Mouse (Mus musculus) hindbrain, embryonic 15.5 days (tissue): ENCODE data around the gene Pinlyp. TPM values are rescaled to one million over a fixed set of nuclear protein-coding genes. Genes with fewer than 3 reads are reported as not detected.

Experiments
- ATAC-seq: fragments of 200-750 bp; cut with Nextera tagmentation; 2 replicates; pipeline ENCODE4 v1.8.0; 2017; ENCODE audit warnings: low read depth, moderate number of reproducible peaks, moderate TSS enrichment; ENCODE audit not compliant: low FRiP score
- H3K27ac ChIP-seq: fragments of 300-500 bp; sonication (generic); replicated peaks from 2 replicates; pipeline ENCODE4 v1.5.1; 2015; ENCODE audit warnings: mild to moderate bottlenecking, inconsistent platforms
- H3K27me3 ChIP-seq: fragments of 300-500 bp; sonication (generic); 2 replicates; pipeline ENCODE4 v1.6.1; 2015; ENCODE audit warnings: control low read depth, inconsistent platforms
- H3K36me3 ChIP-seq: fragments of 300-500 bp; sonication (generic); 2 replicates; pipeline ENCODE4 v1.6.1; 2015; ENCODE audit warnings: control low read depth, inconsistent platforms
- H3K4me1 ChIP-seq: fragments of 300-500 bp; sonication (generic); replicated peaks from 2 replicates; pipeline ENCODE4 v1.6.1; 2015; ENCODE audit warnings: control low read depth, inconsistent platforms
- H3K4me2 ChIP-seq: fragments of 300-500 bp; sonication (generic); 2 replicates; pipeline ENCODE4 v1.6.1; 2015; ENCODE audit warnings: moderate library complexity, mild to moderate bottlenecking, inconsistent platforms
- H3K4me3 ChIP-seq: fragments of 300-500 bp; sonication (generic); 2 replicates; pipeline ENCODE4 v1.5.1; 2015; ENCODE audit warnings: mild to moderate bottlenecking, inconsistent platforms
- H3K9ac ChIP-seq: fragments of 300-500 bp; sonication (generic); 2 replicates; pipeline ENCODE4 v1.6.1; 2015; ENCODE audit warnings: inconsistent platforms
- H3K9me3 ChIP-seq: fragments of 300-500 bp; sonication (generic); 2 replicates; pipeline ENCODE4 v1.6.1; 2016; ENCODE audit warnings: control low read depth, inconsistent platforms
- WGBS: fragments of 180-500 bp; shearing (Covaris S2); methylation state at CpG from one replicate; pipeline ENCODE4 v1.1.7; 2015; 5-methylcytosine and 5-hydroxymethylcytosine counted together
- polyA plus RNA-seq: library from polyadenylated mRNA; unstranded; fragments of >200 nt; fragmentation: Nextera tagmentation; extraction: Ambion mirVana; gene quantifications from 2 replicates; pipeline ENCODE4 v1.2.1, GENCODE M21; 2015

The Pinlyp gene
- polyA plus RNA-seq = 0.25 TPM in 1 of 2 replicates, not detected in the other

GRCm38 (mm10) chr7:24546068-24546614 is at the start of gene Pinlyp, which contains the start of gene Xrcc1:
Pinlyp (minus strand) TSS chr7:24546118.
Xrcc1 (plus strand) TSS chr7:24546289.
- ATAC-seq = peak; percentile 1; the same call in 1 of the 2 replicates
- whole genome bisulfite sequencing = 40% methylated on average over 13 of the region's 13 CpGs
- Histone ChIP-seq H3K9me3 (no peaks in the 10 kb centered on the region), H3K4me1 (peaks cover 17% of the 10 kb centered on the region), H3K9ac (peak within 1 kb of the TSS; percentile 88), H3K27ac (peak within 1 kb of the TSS; percentile 72), H3K27me3 (no peaks in the 10 kb centered on the region), H3K36me3 (0 out of 2 replicates have a peak, but pooled peaks cover 3% of the 10 kb centered on the region), H3K4me3 (peak within 1 kb of the TSS; percentile 75), H3K4me2 (peak within 1 kb of the TSS; percentile 64)

DNA sequence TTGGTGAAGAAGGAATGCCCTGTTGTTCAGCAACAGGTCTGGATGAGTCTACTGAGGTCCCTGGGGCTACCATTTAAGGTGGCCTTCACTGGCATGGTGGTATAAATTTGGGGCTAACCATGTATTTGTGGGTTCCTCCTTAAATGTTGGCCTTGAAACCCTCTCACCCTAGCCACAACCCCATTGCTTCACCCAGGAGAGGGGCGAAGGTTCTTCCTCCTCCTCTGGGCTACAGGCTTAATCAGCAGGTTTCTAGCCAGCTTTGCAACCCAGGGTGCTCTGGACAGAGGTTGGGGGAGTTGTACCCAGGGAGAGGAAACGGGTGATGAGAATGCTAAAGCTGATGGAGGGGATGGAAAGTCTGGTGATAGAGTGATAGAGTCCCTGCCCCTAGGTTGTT is 49.5 kb upstream of the Pinlyp start:
- H3K4me3 ChIP-seq = no peak overlapping the region
- H3K9me3 ChIP-seq = no peaks in the 10 kb centered on the region
- ATAC-seq = no peak
- no peaks in the 10 kb centered on the region for H3K27me3 ChIP-seq
- no peak overlapping the region for H3K4me2 ChIP-seq
- WGBS = 88% methylated on average over 2 of the region's 2 CpGs
- no peak overlapping the region for H3K27ac ChIP-seq
- H3K9ac ChIP-seq = no peak overlapping the region
- H3K4me1 ChIP-seq = peaks cover 30% of the 10 kb centered on the region
- H3K36me3 ChIP-seq = no peaks in the 10 kb centered on the region

GRCm38 (mm10) chr7:24594309-24594803 is 48.4 kb upstream of the Pinlyp start:
- no peak; the same call in 1 of the 2 replicates for ATAC-seq
- Histone ChIP-seq H3K36me3 (no peaks in the 10 kb centered on the region), H3K4me3 (peak overlapping the region; percentile 71), H3K9me3 (no peaks in the 10 kb centered on the region), H3K9ac (peak overlapping the region; percentile 67), H3K4me2 (peak overlapping the region; percentile 68), H3K27me3 (no peaks in the 10 kb centered on the region), H3K4me1 (peaks cover 30% of the 10 kb centered on the region), H3K27ac (no peak overlapping the region)
- WGBS = 3% methylated on average over 13 of the region's 13 CpGs

GRCm38 (mm10) chr7:24593621-24594308 is 47.8 kb upstream of the Pinlyp start:
- H3K4me3 ChIP-seq = peak overlapping the region; percentile 71
- peak overlapping the region; percentile 68 for H3K4me2 ChIP-seq
- 3% methylated on average over 39 of the region's 39 CpGs for WGBS
- peaks cover 30% of the 10 kb centered on the region for H3K4me1 ChIP-seq
- ATAC-seq = peak; percentile 87
- H3K9me3 ChIP-seq = no peaks in the 10 kb centered on the region
- H3K9ac ChIP-seq = peak overlapping the region; percentile 67
- no peaks in the 10 kb centered on the region for H3K27me3 ChIP-seq
- no peaks in the 10 kb centered on the region for H3K36me3 ChIP-seq
- no peak overlapping the region for H3K27ac ChIP-seq

GRCm38 (mm10) chr7:24592781-24593180 is 46.9 kb upstream of the Pinlyp start:
- no peaks in the 10 kb centered on the region for H3K27me3 ChIP-seq
- H3K4me1 ChIP-seq = peaks cover 31% of the 10 kb centered on the region
- 74% methylated on average over 6 of the region's 6 CpGs for WGBS
- ATAC-seq = no peak
- H3K4me3 ChIP-seq = no peak overlapping the region
- no peaks in the 10 kb centered on the region for H3K36me3 ChIP-seq
- H3K9me3 ChIP-seq = no peaks in the 10 kb centered on the region
- H3K4me2 ChIP-seq = no peak overlapping the region
- no peak overlapping the region for H3K27ac ChIP-seq
- no peak overlapping the region for H3K9ac ChIP-seq

DNA sequence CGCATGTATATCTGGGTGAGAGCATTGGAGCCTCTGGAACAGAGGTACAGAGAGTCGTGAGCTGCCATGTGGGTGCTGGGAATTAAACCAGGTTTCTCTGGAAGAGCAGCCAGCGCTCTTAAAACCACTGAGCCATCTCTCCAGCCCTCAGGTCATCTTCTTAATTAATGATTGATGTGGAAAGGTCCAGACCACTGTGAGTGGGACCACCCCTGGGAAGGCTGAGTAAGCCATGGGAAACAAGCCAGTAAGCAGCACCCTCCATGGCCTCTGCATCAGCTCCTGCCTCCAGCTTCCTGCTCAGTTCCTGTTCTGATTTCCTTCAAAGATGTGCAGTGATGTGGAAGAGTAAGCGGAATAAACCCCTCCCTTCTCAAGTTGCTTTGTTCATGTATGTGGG is 46.2 kb upstream of the Pinlyp start:
- no peak for ATAC-seq
- Histone ChIP-seq H3K27me3 (no peaks in the 10 kb centered on the region), H3K27ac (no peak overlapping the region), H3K4me2 (no peak overlapping the region), H3K9ac (no peak overlapping the region), H3K4me3 (no peak overlapping the region), H3K9me3 (no peaks in the 10 kb centered on the region), H3K4me1 (peaks cover 34% of the 10 kb centered on the region), H3K36me3 (no peaks in the 10 kb centered on the region)
- 55% methylated on average over 4 of the region's 4 CpGs for WGBS

GRCm38 (mm10) chr7:24591735-24592134 is 45.8 kb upstream of the Pinlyp start:
- Histone ChIP-seq H3K27me3 (no peaks in the 10 kb centered on the region; the same call in 1 of the 2 replicates), H3K9me3 (no peaks in the 10 kb centered on the region), H3K27ac (no peak overlapping the region), H3K36me3 (no peaks in the 10 kb centered on the region), H3K4me1 (peaks cover 34% of the 10 kb centered on the region), H3K9ac (no peak overlapping the region), H3K4me2 (no peak overlapping the region), H3K4me3 (no peak overlapping the region)
- WGBS = 72% methylated on average over 5 of the region's 5 CpGs
- ATAC-seq = no peak

DNA sequence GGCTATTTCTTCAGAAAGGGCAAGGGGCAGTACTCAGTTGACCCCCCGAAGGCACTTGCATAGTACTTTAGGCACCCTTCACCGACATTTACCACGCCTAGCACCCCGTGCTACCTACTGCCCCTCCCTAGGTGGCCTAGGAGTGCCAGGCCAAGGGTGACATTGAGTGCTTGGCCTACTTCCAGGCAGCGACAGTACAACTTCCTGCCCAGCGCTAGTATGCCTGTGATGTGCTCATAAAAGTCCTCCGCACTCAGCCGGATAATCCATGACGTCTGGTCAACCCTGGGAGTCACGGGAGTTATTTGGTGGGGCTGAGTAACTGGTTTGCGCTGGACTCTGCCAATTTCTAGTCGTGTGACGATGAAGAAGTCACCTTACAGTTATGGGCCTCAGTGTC is 42.4 kb upstream of the Pinlyp start:
- 85% methylated on average over 13 of the region's 13 CpGs for WGBS

DNA sequence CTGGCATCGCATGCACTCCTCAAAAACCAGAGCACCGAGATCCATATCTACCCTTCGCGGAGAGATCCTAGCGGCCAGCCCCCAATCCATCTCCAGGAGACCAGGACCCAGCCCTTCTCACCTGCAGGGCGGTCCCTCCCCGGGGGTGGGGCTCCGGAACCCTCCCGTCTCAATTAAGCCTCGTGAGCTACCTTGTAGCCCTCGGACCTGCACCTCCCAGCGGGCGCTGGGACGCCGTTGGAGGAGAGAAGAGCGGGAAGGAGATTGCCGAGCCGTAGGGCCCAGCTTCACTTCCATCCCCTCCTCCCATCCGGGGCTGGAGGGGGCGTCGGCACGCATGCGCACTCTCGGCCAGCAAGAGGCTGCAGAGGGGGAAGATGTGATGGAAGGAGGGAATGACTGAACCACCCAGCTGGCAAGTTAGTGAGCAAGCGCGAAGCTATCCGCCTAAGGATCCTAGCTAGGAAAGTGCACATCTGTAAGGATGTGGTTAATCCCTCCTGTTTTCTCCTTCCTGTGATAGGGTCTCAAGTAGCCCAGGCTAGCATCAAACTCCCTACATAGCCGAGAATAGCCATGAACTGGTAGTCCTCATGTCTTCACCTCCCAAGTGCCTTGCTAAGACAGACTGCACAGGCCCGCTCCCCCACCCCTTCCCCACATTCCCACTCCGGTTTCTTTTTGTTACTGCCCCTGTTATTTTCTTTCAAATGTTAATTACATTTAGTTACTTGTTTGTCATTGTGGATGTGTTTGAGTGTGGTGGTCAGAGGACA is 41.6 kb upstream of the Pinlyp start, which contains the start of the genes Ethe1 and Zfp575:
Ethe1 (plus strand) TSS at position 214 of the 776 bp plus-strand sequence.
Zfp575 (minus strand) TSS at position 312 of the 776 bp plus-strand sequence.
- 6% methylated on average over 30 of the region's 30 CpGs for WGBS
- peak within 1 kb of the TSS; percentile 54 for H3K4me3 ChIP-seq
- H3K9ac ChIP-seq = peak within 1 kb of the TSS; percentile 83
- H3K27me3 ChIP-seq = peaks cover 19% of the 10 kb centered on the region
- H3K36me3 ChIP-seq = no peaks in the 10 kb centered on the region
- peak within 1 kb of the TSS; percentile 66 for H3K27ac ChIP-seq
- H3K9me3 ChIP-seq = no peaks in the 10 kb centered on the region
- peaks cover 18% of the 10 kb centered on the region for H3K4me1 ChIP-seq
- ATAC-seq = peak; percentile 80
- H3K4me2 ChIP-seq = peak within 1 kb of the TSS; percentile 60

More for the DNA sequence above, 42.4 kb upstream of the Pinlyp start:
- Histone ChIP-seq H3K4me2 (no peak overlapping the region), H3K4me3 (no peak overlapping the region), H3K9ac (no peak overlapping the region), H3K27ac (no peak overlapping the region), H3K36me3 (no peaks in the 10 kb centered on the region), H3K4me1 (peaks cover 26% of the 10 kb centered on the region), H3K9me3 (no peaks in the 10 kb centered on the region), H3K27me3 (peaks cover 19% of the 10 kb centered on the region)
- no peak for ATAC-seq

GRCm38 (mm10) chr7:24586828-24587227 is 40.9 kb upstream of the Pinlyp start:
- Histone ChIP-seq H3K27ac (no peak overlapping the region), H3K36me3 (no peaks in the 10 kb centered on the region)
- 6% methylated on average over 8 of the region's 8 CpGs for WGBS

DNA sequence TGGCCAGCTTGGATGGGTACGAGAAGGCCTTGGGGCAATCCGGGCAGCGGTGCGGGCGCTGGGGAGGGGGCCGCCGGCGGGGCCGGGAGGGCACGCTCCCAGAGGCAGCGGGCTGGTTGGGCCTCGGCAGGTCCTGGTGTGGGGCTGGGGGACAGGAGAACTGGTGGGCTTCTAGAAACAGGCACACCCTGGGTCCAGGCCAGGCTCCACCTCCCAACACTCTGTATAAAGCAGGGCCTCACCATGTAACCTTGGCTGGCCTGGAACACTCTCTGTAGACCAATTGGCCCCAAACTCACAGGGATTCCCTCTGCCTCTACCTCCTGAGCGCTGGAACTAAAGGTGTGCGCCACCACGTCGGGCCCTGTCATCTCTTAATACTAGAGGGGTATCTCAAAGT is 40.1 kb upstream of the Pinlyp start:
- Histone ChIP-seq H3K4me2 (peak overlapping the region; percentile 60), H3K4me3 (no peak overlapping the region; the same call in 1 of the 2 replicates), H3K27ac (no peak overlapping the region), H3K27me3 (peaks cover 19% of the 10 kb centered on the region), H3K9me3 (no peaks in the 10 kb centered on the region), H3K36me3 (no peaks in the 10 kb centered on the region), H3K9ac (no peak overlapping the region), H3K4me1 (peaks cover 14% of the 10 kb centered on the region)
- ATAC-seq = peak; percentile 27; the same call in 1 of the 2 replicates
- WGBS = 34% methylated on average over 16 of the region's 16 CpGs

More at GRCm38 (mm10) chr7:24586828-24587227, 40.9 kb upstream of the Pinlyp start:
- peak; percentile 72 for ATAC-seq
- H3K9ac ChIP-seq = peak overlapping the region; percentile 83
- peak overlapping the region; percentile 54 for H3K4me3 ChIP-seq
- peak overlapping the region; percentile 60 for H3K4me2 ChIP-seq
- peaks cover 14% of the 10 kb centered on the region for H3K4me1 ChIP-seq
- H3K27me3 ChIP-seq = peaks cover 19% of the 10 kb centered on the region
- H3K9me3 ChIP-seq = no peaks in the 10 kb centered on the region
